Mouse (Mus musculus) forebrain, embryonic 15.5 days (tissue): Measurements from ENCODE around the gene Apoa1. TPM values are rescaled to one million over a fixed set of nuclear protein-coding genes. Genes with fewer than 3 reads are reported as not detected.

ENCODE experiments used
- ATAC-seq: fragments of 200-750 bp; cut with Nextera tagmentation; replicated peaks from 2 replicates; pipeline ENCODE4 v1.8.0; 2017; ENCODE audit warnings: mild to moderate bottlenecking, moderate TSS enrichment, moderate library complexity
- H3K27ac ChIP-seq: fragments of 300-500 bp; sonication (generic); replicated peaks from 2 replicates; pipeline ENCODE4 v1.5.1; 2015; ENCODE audit warnings: mild to moderate bottlenecking, inconsistent platforms
- H3K27me3 ChIP-seq: fragments of 300-500 bp; sonication (generic); 2 replicates; pipeline ENCODE4 v1.6.1; 2015; ENCODE audit warnings: inconsistent platforms
- H3K36me3 ChIP-seq: fragments of 300-500 bp; sonication (generic); 2 replicates; pipeline ENCODE4 v1.6.1; 2015; ENCODE audit warnings: mild to moderate bottlenecking, inconsistent platforms
- H3K4me1 ChIP-seq: fragments of 300-500 bp; sonication (generic); 2 replicates; pipeline ENCODE4 v1.6.1; 2015; ENCODE audit warnings: inconsistent platforms
- H3K4me2 ChIP-seq: fragments of 300-500 bp; sonication (generic); replicated peaks from 2 replicates; pipeline ENCODE4 v1.6.1; 2015; ENCODE audit warnings: mild to moderate bottlenecking, inconsistent platforms
- H3K4me3 ChIP-seq: fragments of 300-500 bp; sonication (generic); 2 replicates; pipeline ENCODE4 v1.5.1; 2015; ENCODE audit warnings: mild to moderate bottlenecking, inconsistent platforms
- H3K9ac ChIP-seq: fragments of 300-500 bp; sonication (generic); replicated peaks from 2 replicates; pipeline ENCODE4 v1.6.1; 2015; ENCODE audit warnings: mild to moderate bottlenecking, inconsistent platforms
- H3K9me3 ChIP-seq: fragments of 300-500 bp; sonication (generic); 2 replicates; pipeline ENCODE4 v1.6.1; 2016; ENCODE audit warnings: inconsistent platforms
- WGBS: fragments of 180-500 bp; shearing (Covaris S2); methylation state at CpG from one replicate; pipeline ENCODE4 v1.1.7; 2015; ENCODE audit warnings: mixed read lengths; 5-methylcytosine and 5-hydroxymethylcytosine counted together
- polyA plus RNA-seq: library from polyadenylated mRNA; unstranded; fragments of >200 nt; fragmentation: Nextera tagmentation; extraction: Ambion mirVana; gene quantifications from 2 replicates; pipeline ENCODE4 v1.2.1, GENCODE M21; 2015

The Apoa1 gene
- polyA plus RNA-seq, 1 experiment from 2014 or later, result 1.7 TPM

DNA sequence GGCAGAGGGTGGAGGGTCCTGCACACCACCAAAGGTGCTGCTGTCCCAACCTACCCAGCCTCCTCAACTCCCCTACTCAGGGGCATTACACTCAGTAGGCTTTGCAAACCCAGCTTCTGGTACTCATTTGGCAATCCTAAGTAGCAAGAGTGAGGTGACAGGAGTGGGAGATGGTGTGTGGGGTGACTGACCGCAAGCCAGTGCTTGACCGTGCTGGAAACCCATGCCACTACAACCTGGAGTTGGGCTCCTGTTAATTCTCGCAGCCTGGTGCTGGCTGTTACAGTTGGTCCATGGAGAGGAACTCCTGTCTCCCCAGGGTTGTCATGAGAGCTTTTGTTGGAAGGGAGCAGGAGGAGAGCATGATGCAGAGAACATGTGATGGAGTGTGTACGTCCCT, 42.4 kb downstream of the Apoa1 start:
- H3K27me3 ChIP-seq, result peaks cover 13% of the 10 kb centered on the region; the same call in 1 of the 2 replicates
- 95% methylated on average over 4 of the region's 4 CpGs for WGBS
- no peak overlapping the region for H3K9ac ChIP-seq
- ATAC-seq, result no peak
- H3K27ac ChIP-seq, result no peak overlapping the region
- H3K9me3 ChIP-seq, result no peaks in the 10 kb centered on the region
- H3K4me3 ChIP-seq, result no peak overlapping the region
- H3K4me2 ChIP-seq, result no peak overlapping the region
- H3K36me3 ChIP-seq, result peaks cover 10% of the 10 kb centered on the region
- H3K4me1 ChIP-seq, result peaks cover 14% of the 10 kb centered on the region

DNA sequence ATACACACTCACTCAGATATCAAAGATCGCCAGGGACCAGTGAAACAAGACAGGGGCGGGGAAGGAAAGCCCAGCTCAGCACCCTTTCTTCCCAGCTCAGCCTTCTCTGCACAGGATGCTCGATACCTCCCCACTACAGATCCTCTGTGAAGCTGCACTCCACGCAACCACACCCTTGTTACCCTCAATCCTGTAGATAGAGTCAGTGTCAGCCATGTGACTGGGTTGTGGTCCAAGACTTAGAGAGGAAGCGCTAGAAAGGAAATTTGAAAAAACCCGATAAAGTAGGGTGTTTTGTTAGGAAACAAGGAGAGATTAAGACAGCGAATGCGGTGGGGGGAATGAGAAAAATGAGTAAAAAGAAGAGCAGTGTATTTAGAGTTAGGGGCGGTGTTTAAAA, 43.7 kb downstream of the Apoa1 start:
- H3K36me3 ChIP-seq, result peaks cover 23% of the 10 kb centered on the region
- no peak overlapping the region for H3K4me3 ChIP-seq
- H3K4me1 ChIP-seq, result peaks cover 14% of the 10 kb centered on the region
- peak overlapping the region; percentile 85; the same call in 1 of the 2 replicates for H3K4me2 ChIP-seq
- no peaks in the 10 kb centered on the region for H3K9me3 ChIP-seq
- H3K27me3 ChIP-seq, result peaks cover 13% of the 10 kb centered on the region; the same call in 1 of the 2 replicates
- H3K27ac ChIP-seq, result no peak overlapping the region
- ATAC-seq, result no peak
- no peak overlapping the region for H3K9ac ChIP-seq
- 87% methylated on average over 9 of the region's 9 CpGs for WGBS

DNA sequence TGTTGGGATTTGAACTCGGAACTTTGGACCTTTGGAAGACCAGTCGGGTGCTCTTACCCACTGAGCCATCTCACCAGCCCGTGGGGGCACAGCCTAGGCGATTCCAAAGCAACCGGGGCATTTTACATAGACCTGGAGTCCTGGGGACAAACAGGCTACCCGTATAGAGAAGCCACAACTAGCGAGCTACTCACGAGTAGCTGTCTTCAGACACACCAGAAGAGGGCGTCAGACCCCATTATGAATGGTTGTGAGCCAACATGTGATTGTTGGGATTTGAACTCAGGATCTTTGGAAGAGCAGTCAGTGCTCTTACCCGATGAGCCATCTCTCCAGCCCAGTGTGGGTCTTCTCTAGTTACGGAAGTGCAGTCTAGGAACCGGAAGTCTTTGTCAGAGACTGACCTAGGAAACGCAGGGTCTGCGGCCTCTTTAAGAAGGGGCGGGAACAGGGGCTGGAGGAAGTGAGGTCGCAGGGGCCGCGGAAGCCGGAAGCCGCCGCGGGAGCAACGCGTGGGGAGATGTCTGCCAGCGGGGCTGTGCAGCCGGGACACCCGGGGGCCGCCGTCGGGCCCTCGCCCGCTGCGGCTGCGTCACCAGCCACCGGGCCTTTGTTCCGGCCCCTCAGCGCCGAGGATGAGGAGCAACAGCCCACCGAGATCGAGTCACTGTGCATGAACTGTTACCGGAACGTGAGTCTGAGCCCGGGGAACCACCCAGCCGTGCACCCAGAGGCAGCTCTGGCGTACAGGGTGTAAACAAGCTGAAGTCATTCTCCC, 44.5 kb downstream of the Apoa1 start, which contains the start of gene Zpr1:
Zpr1 (plus strand) TSS at position 388 of the 778 bp plus-strand sequence.
- peak within 1 kb of the TSS; percentile 63 for H3K9ac ChIP-seq
- H3K36me3 ChIP-seq, result peaks cover 31% of the 10 kb centered on the region
- peak; percentile 97 for ATAC-seq
- H3K27me3 ChIP-seq, result peaks cover 13% of the 10 kb centered on the region; the same call in 1 of the 2 replicates
- peaks cover 14% of the 10 kb centered on the region for H3K4me1 ChIP-seq
- peak within 1 kb of the TSS; percentile 72 for H3K4me3 ChIP-seq
- H3K27ac ChIP-seq, result peak within 1 kb of the TSS; percentile 74
- H3K4me2 ChIP-seq, result peak within 1 kb of the TSS; percentile 85
- WGBS, result 4% methylated on average over 45 of the region's 45 CpGs
- no peaks in the 10 kb centered on the region for H3K9me3 ChIP-seq

DNA sequence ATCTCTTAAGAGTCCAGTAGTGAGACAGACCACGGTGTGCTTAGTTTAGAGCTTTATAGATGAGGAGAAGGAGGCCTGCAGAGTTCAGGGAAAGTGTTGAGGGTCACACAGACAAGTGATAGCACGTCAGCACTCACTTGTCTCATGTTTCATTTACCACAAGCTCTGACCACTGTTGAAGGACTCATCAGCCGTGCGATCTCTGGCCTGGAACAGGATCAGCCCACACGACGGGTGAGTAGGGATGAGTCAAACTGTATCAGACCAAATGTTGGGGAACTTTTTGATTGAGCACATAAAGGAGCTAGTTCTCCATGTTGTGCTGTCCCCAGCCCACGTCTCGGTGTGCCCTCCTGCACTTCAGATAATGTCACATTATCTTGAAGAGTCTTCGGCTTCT, 46.1 kb downstream of the Apoa1 start:
- Histone ChIP-seq H3K27ac (no peak overlapping the region), H3K4me3 (no peak overlapping the region), H3K9ac (no peak overlapping the region), H3K4me1 (peaks cover 14% of the 10 kb centered on the region), H3K27me3 (peaks cover 11% of the 10 kb centered on the region; the same call in 1 of the 2 replicates), H3K9me3 (no peaks in the 10 kb centered on the region), H3K36me3 (peaks cover 40% of the 10 kb centered on the region), H3K4me2 (no peak overlapping the region)
- ATAC-seq, result no peak
- 91% methylated on average over 9 of the region's 9 CpGs for WGBS

Other genes with a start within 250 kb of the Apoa1 start
- 284 and 289 TPM in 2 replicates for gene Pafah1b2, start 215.9 kb upstream of the Apoa1 start, polyA plus RNA-seq
- 7.8 and 9.2 TPM in 2 replicates for gene Sik3, start 215.8 kb upstream of the Apoa1 start, polyA plus RNA-seq
- not detected in 2 replicates for gene Apoc3, start 7.1 kb downstream of the Apoa1 start, polyA plus RNA-seq
- not detected in 2 replicates for gene Apoa4, start 12.1 kb downstream of the Apoa1 start, polyA plus RNA-seq
- gene Apoa5, start 40.1 kb downstream of the Apoa1 start, polyA plus RNA-seq, result not detected in 2 replicates
- 69.7 and 73.1 TPM in 2 replicates for gene Zpr1, start 44.5 kb downstream of the Apoa1 start, polyA plus RNA-seq
- 18.5 and 19.7 TPM in 2 replicates for gene Bud13, start 54.4 kb downstream of the Apoa1 start, polyA plus RNA-seq
- gene 4931429L15Rik, start 91.4 kb downstream of the Apoa1 start, polyA plus RNA-seq, result not detected in 2 replicates